Mouse (Mus musculus): ENCODE measurements around the gene Prl4a1.

- no peak for TF ChIP-seq CTCF (conservative IDR thresholded peaks at IDR 0.05; ENCODE audit: low read length)
- TF ChIP-seq POU5F1 (IDR thresholded peaks at IDR 0.05; ENCODE audit: borderline replicate concordance, low read length) = no peak
- TF ChIP-seq NANOG (IDR thresholded peaks at IDR 0.05; ENCODE audit: borderline replicate concordance, low read length) = no peak
Measured at GRCm38 (mm10) chr13:27977646-27978045, 38.4 kb upstream of the Prl4a1 start.

All from E14TG2a.4 (cell line).